Mouse (Mus musculus) embryo, embryonic 11.5 days (tissue): ENCODE results near the gene Mob2.

ENCODE experiments used
- DNase-seq: peaks from one replicate; pipeline ENCODE4 v3.0.0-alpha.2; 2012; ENCODE audit warnings: low read depth, low spot score

The Mob2 gene

DNA sequence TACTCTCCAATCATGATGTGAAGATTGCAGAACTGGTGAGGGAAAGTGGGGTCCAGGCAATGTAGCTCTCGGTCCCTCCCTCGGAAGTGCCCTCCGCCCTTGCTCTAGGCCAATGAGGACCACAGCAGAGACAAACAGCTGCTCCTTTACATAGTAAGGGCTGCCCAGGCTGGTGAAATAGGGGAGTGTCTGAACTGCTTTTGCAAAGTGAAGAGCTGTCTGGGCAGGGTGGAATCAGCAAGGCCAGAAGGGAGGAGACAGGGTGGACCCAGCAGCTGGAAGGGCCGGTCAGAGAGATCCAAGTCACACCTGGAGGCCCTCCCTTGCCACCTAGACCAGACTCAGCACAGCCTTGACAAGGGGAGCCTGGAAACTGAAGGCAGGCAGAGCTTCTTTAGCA is 34.9 kb downstream of the Mob2 start:
- no peak for DNase-seq

DNA sequence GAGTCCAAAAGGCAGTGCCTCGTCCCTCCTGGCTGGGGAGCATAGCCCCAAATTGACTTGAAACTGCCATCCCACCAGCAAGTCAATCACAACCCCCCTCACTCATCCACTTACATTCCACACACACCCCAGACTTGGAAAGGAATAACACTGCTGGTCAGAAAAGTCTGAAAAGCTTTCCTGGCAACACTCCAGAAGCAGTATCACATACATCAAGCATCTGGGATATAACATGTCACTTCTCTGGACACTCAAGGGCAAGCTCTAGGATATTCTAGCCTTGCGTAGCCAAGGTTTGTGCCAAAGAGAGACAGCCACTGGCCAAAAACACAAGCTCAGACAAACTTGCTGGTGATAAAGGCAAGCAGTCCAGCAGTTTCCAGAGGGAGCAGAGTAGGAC is 35.7 kb downstream of the Mob2 start:
- DNase-seq = no peak

DNA sequence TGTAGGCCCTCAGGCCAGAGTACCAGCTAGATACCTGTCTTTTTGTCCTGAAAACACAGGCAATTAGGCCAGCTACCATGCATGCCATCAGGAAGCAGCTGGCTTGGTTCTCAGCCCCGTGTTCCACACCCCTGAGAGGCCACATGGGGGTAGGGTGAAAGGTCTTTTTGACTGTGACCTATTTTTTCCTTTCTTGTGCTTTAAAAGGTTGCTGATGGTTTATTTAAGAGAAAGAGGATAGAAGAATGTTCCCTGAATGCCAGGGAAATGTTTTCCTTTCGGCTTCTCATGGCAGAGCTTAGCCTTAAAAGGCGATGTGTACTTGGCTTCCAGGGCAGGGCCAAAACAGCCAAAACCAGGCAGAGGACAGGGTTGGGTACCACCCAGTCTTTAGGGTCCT is 40.0 kb downstream of the Mob2 start:
- no peak for DNase-seq

DNA sequence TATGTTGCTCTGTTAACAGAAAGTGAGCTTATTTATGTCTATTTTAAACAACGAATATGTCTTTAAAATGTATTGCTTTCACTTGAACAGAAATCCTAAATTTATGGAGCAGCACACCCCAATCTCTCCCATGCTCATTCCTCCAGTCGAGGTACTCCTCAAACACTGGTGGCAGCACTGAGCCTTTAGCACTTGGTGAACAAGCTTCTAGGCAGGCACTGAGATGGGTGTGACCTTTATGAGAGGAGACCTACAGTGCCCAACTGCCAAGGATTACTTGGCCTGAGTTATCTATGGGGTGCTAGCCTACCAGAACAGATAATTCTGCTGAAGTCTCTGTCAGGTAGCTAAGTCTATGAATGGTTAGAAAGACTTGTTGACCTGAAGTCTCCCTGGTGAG is 41.2 kb downstream of the Mob2 start:
- no peak for DNase-seq

DNA sequence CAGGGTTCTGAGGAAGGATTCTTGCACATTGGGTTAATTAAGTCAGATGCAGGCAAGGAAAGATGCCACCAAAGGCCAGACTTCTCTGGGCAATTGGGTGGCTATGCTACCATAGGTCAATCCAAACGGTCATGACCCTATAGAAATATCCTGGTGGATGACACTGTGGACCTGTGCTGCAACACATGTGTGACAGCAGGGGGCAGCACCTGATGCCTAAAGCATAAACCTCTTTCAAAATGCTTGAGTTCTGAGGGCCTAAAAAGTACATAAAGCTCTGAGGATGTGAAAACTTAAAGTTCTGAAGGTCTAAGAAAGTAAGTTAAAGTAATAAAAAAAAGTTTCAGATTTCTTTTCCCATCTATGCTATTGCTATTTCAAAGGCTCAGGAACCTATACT is 44.3 kb downstream of the Mob2 start:
- peak; percentile 30 for DNase-seq

DNA sequence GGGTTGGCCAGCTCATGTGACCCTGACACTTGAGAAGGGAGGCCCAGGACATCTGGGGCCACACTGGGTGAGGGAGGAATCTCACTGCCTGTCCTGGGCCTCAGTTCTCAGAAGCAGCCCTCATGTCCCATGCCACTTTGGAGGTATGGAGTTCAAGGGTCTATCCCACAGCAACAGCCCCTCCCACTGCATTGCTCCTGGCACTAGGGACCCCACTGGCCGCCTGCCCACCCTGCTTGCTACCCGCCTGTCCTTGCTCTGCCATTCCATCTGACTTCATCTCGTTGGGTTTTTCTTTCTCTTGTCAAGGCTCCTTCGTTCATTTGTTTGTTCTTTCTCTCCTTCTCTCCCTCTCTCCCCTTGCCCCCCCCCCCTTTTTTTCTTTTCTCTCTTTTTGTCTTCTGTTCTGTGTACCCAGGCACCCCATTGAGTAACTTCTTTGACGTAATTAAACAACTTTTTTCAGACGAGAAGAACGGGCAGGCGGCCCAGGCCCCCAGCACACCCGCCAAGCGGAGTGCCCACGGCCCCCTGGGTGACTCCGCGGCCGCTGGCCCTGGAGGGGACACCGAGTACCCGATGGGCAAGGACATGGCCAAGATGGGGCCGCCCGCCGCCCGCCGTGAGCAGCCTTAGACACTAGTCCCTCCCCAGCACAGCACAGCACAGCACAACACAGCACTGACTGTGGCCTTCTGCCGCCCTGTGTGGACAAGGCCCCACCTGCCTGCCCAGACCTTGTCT is 59.1 kb downstream of the Mob2 start:
- no peak for DNase-seq

DNA sequence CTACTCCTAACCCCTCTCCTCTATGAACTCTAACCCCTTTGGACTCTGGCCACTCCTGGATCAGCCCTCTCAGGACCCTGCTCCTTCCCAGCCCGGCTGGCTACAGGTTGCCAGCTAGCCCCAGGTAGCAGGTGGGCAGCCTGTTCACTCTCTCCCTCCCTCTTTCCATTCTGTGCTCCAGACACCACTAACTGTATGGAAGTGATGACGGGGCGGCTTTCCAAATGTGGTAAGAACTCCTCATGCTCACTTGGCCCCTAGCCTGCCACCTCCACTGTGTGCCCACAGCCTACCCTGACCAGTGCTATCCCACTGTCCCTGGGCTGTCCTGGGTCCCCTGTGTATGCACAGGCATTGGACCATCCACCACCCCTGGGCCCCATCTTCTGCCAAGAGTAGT is 60.2 kb downstream of the Mob2 start:
- DNase-seq = no peak

DNA sequence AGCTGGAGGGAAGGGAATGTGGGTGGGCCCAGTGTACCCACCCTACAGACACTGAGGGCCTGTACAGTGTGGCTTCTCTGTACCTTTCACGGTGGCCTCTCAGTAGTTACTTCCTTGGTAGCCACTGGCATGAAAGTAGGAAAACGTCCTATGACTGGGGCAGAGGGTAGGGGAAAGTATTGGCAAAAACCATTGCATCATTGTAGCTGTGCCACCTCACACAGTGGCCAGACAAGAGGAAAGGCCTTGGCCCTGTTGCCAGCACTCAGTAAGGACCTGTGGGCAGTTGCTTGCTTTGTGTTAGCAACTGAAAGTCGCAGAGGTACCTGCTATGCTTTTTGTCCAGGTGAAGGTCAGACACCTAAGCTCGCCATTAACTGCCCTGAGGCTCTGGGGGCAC is 66.7 kb downstream of the Mob2 start:
- DNase-seq = no peak

DNA sequence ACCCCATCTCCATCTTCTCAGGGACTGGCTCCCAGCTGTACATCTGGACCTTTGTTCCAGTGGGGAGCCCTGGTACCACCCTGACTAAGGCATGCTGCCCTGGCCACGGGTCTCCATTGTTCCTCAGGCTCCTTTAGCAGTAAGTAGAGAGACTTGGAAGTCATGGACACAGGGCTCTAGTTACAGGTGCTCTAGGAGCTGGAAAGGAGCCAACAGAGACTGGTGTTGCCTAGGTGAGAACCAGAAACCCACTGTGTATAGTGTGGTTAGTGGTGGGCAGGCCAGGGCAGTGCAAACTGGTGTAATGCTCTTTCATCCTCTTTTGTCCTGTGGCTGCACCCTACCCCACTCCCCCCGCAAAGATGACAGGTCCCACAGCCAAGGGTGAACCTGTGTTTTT is 69.7 kb downstream of the Mob2 start:
- no peak for DNase-seq

DNA sequence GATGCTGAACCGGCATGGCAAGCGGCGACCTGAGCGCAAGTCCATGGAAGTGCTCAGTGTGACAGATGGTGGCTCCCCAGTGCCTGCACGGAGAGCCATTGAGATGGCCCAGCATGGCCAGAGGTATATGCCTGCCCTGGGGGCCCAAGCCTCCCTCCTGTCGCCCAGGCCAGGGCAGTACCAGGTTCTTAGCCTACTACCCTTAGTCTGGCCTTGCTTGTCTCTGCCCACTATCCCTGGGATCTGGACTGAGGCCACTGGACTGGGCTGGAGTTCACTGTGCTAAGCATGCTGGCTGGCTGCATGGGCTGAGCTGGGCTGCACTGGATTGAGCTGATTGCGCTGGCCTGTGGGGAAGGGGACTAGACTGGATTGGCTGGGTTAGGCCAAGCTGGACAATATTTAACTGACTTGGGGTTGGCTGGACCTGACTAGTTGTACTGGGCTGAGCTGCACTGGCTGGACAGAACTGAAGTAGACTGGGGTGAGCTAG is 72.5 kb downstream of the Mob2 start:
- DNase-seq = no peak

DNA sequence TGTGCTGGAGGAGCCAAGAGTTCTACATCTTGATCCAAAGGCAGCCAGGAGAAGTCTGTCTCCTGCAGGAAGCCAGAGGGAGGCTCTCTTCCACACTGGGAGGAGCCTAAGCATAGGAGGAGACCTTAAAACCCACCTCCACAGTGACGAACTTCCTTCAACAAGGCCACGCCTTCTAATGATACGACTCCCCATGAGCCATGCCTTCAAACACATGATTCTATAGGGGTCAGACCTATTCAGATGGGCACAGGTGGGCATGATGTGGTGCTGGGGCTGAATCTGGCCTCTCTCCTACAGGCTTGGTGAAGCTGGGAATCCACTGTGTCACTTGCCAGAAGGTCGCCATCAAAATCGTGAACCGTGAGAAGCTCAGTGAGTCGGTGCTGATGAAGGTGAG is 79.6 kb downstream of the Mob2 start:
- no peak for DNase-seq

DNA sequence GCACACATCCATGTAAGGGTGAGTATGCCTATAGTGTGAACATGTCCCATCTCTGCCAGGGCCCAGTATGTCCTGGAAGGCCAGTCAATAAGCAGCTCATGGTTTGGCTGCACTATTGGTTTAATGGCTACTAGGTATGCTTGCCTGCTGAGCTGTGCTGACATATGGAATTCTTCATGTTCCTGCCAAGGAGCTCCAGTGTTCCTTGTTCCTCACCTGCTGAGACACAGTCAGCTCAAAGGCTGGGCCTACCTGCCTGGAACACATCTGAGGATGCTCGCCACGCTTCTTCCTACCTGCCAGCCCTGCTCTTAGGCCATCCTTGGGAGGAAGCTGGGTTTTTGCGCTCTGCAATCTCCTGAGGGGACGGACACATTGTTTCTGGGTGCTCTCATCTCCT is 81.6 kb downstream of the Mob2 start:
- no peak for DNase-seq

DNA sequence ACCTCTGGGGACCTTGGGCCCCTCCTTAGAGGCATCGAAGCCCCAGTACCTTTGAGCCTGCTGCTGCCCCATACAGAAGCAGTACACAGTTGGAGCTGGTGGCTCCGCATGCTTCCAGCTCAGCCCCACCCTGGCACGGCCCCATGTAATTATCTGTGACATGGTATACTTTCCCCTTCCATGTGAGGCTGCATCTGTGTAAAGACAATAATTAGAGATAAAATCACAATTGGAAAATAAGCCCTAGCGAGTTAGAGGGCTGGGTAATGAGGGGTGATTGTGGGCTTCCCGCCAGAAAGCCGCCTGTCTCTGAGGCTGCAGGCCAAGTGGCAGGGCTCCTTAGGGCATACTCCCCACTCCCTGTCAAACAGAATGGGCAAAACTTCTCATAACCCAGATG is 82.9 kb downstream of the Mob2 start:
- DNase-seq = no peak

DNA sequence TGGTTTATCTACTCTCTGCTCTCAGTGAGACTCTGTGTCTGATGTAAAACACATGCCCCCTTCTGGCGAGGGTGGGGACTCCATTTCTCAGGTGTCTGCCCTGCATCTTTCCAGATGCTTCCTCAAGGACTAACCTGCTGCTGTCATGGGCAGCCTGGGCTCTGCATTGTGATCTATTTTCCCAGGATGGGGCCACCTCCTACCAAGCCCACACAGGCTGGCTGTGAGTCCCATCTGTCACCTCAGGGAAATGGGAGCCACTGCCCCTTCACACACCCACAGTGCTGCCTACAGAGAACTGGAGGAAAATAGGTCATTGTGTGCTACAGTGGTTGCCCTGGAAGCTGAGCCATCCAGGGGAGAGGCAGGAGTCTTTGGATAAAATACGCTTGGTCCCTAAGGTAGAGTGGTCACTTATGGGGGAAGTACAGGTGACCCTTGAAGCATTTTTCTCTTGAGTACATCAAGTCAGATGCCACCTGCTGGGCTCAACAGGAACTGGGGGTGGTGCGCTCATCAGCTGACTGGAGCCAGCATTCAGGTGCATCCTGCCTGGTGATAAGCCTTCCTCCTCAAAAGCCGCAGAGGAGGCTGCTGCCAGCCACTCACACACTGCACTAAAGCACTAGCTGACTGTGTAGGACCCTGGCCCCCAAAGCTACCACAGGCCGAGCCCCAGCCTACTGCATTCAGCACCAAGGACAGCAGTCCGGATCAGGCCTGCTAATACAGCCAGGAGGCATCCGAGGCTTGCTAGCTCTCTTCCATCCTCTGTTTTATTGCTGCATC is 87.8 kb downstream of the Mob2 start:
- peak; percentile 59 for DNase-seq

DNA sequence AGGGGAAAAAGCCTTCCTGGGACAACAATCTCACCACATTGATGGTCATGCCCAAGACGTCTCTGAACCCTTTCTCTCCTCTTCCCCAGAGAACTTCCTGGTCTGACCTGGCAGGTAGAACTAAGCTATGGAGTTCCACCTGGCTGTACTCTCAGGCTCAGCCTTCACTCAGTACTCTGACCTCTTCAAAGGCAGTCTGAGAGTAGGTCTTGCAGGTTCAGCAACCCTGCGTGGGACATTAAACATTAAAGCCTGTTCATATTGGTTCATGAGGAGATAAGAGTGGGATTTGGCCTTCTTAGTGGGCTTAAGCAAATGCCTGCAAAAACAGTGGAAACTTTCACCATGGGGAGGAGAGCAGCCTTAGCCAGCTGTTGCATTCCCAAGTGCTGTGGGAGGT is 94.6 kb downstream of the Mob2 start:
- no peak for DNase-seq

DNA sequence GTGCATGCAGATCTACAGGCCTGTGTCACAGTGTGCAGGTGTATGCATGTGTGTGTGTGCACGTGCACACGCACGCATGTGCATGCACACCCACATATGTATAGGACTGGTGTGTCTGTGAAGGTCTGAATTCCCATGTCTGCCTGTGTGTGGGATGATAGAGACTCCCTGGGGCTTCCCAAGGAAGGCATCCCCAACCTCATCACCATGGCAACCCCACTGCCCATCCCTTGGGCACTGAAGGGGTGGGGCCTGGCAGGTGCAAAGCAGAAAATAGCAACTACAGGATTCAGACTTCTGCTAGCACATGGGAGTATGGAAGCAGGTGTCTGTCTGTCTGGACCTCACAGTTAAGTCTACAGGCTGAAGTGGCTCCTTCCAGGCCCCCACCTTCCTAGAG is 98.3 kb downstream of the Mob2 start:
- DNase-seq = no peak

DNA sequence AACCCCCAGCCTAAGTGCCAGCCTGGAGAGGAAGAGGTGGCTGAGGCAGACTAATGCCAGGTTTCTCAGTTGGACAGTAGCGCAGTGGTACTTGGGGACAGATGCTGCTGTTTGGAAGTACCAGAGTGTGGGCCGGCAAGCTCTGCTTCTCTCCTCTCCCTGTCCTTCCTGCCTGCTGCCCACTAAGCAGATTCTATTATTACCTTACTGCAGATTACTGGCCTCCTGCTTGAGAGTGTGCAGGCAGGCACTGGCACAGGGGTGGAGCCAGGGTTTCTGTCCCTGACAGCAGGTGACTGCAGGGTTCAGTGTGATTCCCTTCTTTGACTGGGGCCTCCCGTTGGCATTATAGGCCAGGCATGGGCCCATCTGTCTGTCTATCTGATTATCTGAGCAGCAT is 99.4 kb downstream of the Mob2 start:
- DNase-seq = no peak

DNA sequence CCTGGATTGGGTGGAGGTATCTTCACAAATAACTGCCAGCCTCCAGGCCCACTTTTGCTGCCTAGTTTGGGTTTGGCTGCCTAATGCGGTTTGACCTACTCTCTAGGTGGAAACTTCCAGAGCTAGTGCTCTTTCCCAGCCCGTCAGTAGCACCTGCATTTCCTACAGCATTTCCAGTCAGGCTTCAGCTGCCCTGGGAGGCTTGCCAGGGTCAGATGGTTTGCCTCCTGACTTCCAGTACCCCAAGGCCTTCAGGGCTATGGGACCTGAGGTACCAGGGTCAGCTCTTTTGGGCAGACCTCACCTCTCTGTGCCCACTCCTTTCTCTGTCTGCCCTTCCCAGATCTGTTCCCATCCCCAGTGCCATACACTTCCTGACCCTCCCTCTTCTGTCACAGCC is 99.9 kb downstream of the Mob2 start:
- no peak for DNase-seq

DNA sequence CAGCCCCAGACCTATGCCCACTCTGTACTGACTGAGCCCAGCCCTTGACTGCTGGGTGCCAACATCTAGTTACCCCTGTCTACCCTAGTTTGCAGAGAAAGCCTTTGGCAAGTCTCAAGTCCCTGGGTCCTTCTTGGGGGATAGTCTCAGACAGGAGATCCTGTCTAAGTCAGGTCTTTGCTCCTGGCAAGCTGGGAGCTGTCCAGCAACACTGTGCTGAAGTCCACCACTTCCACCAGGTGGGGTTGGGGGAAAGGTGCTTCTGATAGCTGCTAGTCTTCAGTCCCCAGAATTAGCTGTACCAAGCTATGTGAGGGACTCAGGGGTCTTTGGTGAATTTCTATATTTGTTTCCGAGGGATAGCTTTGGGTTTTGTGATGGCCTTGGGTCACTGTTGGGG is 101.7 kb downstream of the Mob2 start:
- no peak for DNase-seq
